Mouse (Mus musculus): ENCODE measurements at regions not wholly inside any gene's neighbourhood (a gene's known extent, or its start where the extent isn't known, plus 50 kb on each side); places are given as distances from the start of the nearest gene placed in this dataset.
A peak's percentile ranks its signal among the peaks of the same experiment; 100 is the strongest.

DNA sequence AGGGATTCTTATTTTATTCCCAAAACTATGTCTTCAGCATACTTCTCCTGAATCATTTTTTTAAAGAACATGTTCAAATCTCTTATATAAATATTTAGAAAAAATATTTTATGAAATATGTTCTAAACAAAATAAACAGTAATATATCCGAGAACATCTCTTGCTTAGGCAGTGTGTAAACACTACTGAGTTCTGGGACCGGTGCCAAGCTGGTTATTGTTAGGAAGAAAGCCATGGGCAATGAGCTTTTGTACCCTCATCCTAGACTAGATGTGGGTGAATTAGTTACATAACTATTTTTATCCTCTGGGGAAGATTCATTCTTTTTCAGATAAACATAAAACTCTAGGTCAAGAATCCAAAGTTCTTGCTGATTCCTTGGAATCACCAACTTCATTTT is 222.5 kb upstream of the Gm10801 start:
- no peak overlapping the region for H3K4me3 ChIP-seq (ENCODE audit: low read length)
- H3K27me3 ChIP-seq (ENCODE audit: insufficient read depth, low read length): no peaks in the 10 kb centered on the region
- WGBS: 63% methylated on average over 2 of the region's 2 CpGs
- H3K27ac ChIP-seq: no peak overlapping the region
- peak; percentile 24 for DNase-seq (ENCODE audit: low spot score)
- no peaks in the 10 kb centered on the region for H3K4me1 ChIP-seq (ENCODE audit: insufficient read depth, low read length)
- ATAC-seq: no peak
- no peak overlapping the region for H3K4me2 ChIP-seq (ENCODE audit: low read depth, low read length)
- TF ChIP-seq CTCF (IDR thresholded peaks at IDR 0.05; ENCODE audit: low read depth): no peak
- H3K9me3 ChIP-seq (ENCODE audit: low read length): no peaks in the 10 kb centered on the region
- H3K36me3 ChIP-seq (ENCODE audit: insufficient read depth, low read length): no peaks in the 10 kb centered on the region
- no peak overlapping the region for H3K9ac ChIP-seq (replicated peaks; ENCODE audit: low read length)

DNA sequence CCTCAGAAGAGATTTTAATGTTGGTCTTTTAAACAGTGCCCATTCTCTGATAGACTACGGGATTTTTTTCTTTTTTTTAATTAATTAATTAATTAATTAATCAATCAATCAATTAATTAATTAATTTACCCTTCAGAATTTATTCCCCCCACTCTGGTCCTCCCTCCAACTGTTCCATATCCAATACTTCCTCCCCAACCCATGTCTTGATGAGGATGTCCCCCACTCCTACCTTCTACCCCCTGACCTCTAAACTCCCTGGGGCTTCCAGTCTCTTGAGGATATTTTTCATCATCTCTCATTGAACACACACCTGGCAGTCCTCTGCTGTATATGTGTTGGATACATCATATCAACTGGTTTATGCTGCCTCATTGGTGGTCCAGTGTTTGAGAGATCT is 180.5 kb upstream of the Gm10801 start:
- Histone ChIP-seq H3K36me3 (ENCODE audit: insufficient read depth, low read length) (no peaks in the 10 kb centered on the region), H3K27ac (no peak overlapping the region), H3K27me3 (ENCODE audit: insufficient read depth, low read length) (no peaks in the 10 kb centered on the region), H3K4me2 (ENCODE audit: low read depth, low read length) (no peak overlapping the region), H3K9me3 (ENCODE audit: low read length) (no peaks in the 10 kb centered on the region), H3K4me3 (ENCODE audit: low read length) (no peak overlapping the region), H3K4me1 (ENCODE audit: insufficient read depth, low read length) (no peaks in the 10 kb centered on the region), H3K9ac (replicated peaks; ENCODE audit: low read length) (no peak overlapping the region)
- DNase-seq (ENCODE audit: low spot score): no peak
- no peak for TF ChIP-seq CTCF (IDR thresholded peaks at IDR 0.05; ENCODE audit: low read depth)
- no peak for ATAC-seq
- 81% methylated on average over 1 of the region's 1 CpGs for WGBS
